Mouse (Mus musculus) thymus, adult 18-20 months (tissue): Measurements from ENCODE around the gene Ess2.
A peak's percentile ranks its signal among the peaks of the same experiment; 100 is the strongest.

Source experiments
- DNase-seq, 2 experiments: peaks; one replicate each; pipeline ENCODE4 v3.0.0; 2022; ENCODE audit warnings: mixed read lengths in 2 of 2

Gene Ess2

DNA sequence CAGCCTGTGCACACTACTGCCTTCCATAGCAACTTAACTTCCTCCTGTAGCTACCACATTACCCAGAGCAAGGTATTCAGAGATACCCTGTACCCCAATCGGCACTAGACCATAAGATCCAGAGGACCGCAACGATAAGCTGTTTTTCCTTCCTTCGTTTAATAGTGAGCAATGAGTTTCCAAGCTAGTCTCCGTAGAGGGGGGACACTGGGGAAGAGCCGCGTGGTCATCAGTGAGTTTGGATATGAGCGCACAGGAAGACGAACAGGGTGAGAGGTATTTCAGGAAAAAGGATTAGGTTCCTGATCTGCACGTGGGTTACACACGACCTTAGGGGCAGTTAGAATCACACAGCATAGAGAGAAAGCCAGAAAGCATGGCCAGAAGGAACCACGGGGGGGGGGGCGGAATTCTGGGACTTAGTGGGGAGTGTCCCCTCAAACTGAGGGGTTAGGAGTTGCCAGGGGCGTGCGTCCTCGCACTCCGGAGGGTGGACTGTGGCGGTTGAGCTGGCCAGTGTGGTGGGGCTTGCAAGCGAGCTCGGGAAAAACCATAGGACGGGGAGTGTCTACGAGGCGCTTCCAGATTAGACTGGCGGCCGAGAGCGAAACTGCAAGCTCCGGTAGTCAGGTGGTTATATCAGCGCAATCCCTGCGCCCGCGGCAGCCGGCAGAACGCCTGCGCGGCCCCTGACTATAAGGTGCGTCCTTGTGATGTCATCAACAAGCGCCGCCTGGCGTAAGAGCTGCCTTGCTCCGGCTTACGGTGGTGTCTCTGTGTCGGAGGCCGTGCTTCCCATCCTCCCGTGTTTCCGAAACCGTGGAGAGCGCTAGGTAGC is 10.4 kb upstream of the Ess2 start:
- DNase-seq = peak; percentile 88 to 91

DNA sequence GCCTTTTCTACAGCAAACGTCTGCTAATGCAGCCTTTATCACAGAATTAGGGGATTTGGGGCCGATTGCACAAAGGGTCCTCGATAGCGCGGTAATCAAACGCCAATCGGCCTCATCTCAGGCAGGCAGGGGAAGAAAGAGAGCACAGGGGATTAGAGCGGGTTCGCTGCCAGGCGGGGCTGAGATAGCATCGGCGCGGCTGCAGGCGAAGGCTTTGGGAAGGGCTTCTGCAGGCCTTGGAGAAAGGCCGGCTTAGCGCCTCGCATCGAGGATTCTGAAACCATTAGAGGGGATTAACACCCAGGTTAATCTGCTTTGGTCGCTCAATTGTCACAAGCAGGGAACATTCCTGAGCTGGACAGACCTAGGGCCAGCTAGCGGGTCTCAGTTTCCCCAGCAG is 9.4 kb upstream of the Ess2 start:
- no peak for DNase-seq

DNA sequence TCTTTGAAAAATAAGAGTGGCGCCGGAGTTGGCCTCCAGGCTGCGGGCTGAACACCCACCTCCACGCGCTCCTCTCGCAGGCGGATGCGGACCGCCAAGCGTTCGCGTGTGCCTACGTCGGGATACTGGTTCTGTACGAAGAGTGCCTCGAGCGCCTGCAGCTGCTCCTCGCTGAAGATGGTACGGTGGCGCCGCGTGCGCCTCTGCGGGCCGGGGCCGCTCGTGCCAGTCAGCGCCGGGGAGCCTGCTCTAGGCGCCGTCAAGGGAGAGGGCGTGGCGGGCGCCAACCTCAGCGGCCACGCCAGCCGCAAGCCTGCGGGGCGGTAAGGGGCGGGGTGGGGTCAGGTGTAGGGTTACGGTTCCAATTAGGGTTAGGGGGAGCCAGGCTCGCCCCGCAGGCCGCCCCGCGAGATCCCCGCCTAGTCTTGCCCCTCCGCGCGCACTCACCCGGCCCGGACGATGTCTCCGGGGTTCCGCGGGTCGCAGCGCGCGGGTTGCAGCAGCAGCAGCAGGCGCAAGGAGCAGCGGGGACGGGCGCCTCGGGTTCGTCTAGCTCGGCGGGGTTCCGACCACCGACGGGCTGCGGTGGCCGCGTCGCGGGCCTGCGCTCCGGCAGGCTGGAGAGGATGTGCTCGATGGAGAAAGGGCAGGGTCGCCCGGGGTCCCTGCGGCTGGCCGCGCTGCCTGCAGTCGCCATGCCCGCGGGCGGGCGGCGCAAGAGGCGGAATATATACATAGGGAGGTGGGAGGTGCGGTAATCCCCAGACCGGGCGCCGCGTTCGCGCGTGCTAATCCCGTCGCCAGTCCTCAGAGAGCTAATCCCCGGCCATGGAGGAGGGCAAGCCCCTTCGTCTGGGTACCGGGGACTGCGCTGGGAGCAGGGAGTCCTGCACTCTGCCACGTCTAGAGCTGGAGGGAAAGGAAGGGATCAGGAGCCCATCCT is 3.4 kb upstream of the Ess2 start, which contains the start of gene Gsc2:
Gsc2 (minus strand) TSS at position 753 of the 943 bp plus-strand sequence.
- no peak for DNase-seq

DNA sequence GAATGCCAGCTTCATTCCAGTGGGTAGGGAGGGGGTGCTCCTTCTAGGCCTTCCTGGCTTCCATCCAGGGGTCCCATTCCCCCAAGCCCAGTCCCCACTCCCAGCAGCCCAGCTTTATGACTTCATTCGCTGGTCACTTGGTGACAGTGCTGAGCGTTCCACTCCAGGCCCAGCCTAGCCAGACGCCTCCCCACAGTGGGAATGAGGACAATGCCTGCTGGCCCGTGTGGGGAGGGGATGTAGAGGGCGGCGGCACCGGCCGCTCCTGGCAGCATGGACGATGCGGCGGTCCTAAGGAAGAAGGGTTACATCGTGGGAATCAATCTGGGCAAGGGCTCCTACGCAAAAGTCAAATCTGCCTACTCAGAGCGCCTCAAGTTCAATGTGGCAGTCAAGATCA is 12.7 kb downstream of the Ess2 start, which contains the start of the genes Dgcr2 and Tssk2:
Dgcr2 (minus strand) TSS at position 101 of the 400 bp plus-strand sequence.
Tssk2 (plus strand) TSS at position 176 of the 400 bp plus-strand sequence.
- DNase-seq = no peak

DNA sequence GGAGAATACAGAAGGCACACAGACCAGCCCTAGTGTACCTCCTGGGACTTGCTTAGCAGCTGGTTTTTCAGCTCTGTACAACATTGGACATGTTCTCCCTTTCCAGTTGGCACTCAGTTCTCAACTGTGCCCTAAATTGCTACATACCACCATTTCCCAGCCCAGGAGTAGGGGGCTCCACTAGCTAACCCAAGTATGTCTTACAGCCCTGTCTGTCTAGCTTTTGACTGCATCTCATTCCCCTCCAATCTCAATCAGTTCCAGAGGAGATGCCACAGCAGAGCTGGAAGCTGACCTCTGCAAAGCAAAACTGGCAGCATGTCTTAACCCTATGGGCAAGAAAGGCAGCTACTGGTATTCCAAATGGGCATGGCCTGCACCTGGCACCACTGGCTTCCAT is 15.1 kb downstream of the Ess2 start:
- no peak for DNase-seq

DNA sequence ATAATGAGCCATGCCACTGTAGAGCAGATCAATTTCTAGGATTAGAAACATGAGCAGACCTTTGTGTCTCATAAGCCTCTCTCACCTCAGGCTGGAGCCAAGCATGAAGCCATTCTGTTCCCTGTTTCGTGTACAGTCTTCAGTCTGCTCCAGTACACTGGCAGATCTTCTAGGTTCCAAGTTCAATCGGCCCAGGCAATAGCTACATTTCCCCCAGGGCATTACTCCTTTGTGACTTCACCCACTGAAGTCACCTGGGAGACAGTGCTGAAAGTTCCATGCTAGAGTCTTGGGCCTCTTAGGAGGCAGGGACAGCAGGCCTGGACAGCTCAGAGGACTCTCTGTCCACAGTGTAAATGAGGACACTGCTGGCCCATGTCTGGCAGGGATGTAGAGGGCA is 17.2 kb downstream of the Ess2 start, which contains the start of gene Tssk1:
Tssk1 (plus strand) TSS at position 301 of the 400 bp plus-strand sequence.
- no peak for DNase-seq

DNA sequence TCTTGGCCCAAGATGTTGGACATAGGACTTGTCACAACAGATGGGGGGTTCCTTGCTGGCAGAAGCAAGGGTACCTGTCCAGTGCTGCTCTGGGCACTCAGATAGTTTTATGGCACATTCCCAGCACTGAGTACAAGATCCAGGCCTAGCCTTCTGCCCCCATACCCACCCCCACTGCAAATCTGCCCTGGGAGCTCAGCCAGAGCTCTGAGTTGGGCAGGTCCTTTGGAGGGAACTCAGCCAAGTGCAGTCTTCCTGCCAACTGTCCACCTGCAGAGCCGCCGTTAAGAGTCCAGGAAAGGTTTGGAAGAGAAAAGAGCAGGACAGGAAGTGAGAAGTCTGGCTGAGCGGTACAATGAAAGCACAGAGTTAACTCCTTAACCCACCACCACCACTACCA is 18.5 kb downstream of the Ess2 start:
- no peak for DNase-seq

DNA sequence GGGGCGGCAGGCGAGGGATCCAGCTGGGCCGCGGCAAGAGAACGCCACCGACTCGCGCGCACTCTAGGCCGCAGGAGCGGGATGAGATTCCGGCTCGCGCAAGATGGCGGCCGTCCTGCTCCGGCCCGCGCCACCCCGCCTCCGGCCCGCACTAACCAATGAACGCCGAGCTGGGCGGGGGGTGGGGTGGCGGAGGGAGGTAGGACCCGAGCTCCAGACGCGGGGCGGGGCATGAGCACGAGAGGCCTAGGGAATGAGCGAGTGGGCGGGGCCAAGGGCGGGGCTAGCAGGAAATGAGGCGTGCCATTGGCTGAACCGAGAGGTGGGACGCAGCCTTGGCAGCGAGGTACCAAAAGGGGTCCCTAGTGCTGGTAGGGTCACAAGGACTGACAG is 19.6 kb downstream of the Ess2 start, which contains the start of gene Gm20518:
Gm20518 (minus strand) TSS at position 105 of the 393 bp plus-strand sequence.
- DNase-seq = peak; percentile 98

DNA sequence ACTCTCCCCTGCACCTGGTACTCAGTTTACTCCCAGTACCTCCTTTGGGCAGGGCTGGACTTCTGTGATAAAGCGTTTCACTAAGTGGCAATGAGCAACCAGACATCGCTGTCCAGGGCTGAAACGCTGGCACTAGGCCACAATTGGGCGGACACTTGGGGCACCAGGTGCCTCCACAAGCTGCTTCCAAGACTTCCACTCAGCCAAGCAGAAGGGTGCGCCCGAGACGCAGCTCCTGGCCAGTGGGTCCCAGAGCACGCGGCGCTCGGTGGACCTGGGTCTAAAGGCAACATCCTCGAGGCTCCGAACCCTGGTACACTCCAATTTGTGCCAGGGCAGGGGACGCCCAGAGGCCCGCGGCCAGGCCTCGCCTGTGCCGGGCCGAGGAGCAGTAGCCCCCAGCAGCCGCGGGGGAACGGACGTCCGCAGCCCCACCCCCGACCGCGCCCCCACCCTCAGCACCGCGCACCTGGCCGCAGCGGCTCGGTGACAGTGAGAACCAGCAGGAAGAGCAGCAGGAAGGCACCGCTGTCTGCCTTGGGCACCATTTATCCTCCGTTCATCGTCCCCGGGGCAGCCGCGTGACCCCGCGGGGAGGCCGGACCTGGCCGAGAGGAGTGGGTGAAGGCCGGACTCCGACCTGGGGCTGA is 20.1 kb downstream of the Ess2 start:
- peak; percentile 34 to 39 for DNase-seq

DNA sequence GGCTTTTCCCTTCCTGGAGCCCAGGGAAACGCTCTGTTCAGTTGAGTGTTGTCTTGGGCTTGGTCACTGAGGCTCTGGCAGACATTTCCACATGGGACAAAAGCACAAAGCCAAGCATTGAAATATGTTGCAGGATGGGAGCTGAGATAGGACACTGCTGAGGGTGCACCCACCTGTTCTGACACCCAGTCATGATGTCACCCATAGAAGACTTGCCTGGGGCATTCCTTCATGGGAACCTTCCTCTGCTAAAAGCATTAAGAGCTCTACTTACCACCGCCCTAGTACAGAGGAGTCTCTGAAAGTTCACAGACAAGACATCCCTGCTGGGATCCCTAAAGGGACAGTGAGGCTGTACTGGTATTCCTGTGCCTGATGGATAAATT is 20.8 kb downstream of the Ess2 start:
- no peak for DNase-seq

DNA sequence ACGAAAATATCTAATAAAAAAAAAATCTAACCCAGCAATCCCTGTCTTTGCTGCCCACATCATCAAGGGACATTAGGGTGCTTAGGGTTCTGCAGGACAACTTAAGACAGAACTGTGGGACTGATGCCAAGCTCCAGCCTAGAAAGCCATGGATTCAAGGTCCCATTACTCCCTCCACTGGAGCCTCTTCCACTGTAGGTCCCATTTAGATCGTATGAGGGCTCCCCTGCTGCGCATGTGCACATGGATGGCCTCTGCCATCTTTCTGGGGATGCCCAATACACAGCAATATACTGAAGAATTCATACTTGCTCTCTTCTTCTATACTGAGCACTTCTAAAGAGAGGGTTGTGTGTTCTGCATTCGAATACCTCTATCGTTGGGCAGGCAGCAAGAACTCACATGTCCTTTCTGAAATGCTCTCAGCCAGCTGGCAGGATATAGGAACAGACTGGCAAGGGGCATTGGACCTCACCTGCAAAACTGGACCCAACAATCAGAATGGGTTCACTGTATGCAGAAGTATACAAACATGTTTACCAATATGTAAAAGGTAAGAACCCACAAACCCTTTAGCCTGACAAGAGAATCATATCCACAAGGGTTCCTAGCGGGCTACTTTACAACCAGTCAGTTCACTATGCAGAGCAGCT is 21.3 kb downstream of the Ess2 start:
- DNase-seq = no peak

DNA sequence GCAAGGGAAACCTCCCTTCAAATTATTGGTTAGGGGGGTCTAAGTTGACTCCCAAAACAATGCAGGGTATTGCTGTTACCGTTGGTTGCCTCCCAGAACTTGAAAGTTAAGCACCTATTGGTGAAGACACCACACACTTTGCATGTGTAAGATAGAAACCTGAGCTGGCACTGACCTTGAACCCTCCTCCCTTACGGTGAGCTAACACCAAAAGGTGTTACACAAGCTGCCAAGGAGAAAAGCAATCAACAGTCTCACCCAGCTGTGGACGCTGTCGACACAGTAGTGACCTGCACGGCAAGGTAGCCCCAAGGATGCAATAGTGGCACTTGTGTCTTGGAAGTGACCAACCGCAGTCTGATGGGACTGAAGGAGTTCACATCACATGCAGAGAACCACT is 27.0 kb downstream of the Ess2 start:
- DNase-seq = no peak

DNA sequence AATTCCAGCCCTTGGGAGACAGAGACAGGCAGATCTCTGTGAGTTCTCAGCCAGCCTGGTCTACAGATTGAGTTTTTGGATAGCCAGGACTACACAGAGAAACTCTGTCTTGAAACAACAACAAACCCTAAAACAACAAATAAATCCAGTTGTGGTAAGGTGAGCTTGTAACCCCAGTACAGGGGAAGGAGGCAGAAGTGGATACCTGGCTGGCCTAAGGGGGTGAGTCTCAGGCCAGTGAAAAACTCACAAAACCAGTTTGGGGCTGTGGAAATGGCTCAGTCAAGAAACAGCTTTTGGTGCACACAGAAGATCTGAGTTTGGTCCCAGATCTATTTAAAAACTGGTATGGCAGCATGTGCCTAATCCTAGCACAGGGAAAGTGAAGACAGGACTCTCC is 29.0 kb downstream of the Ess2 start:
- no peak for DNase-seq

DNA sequence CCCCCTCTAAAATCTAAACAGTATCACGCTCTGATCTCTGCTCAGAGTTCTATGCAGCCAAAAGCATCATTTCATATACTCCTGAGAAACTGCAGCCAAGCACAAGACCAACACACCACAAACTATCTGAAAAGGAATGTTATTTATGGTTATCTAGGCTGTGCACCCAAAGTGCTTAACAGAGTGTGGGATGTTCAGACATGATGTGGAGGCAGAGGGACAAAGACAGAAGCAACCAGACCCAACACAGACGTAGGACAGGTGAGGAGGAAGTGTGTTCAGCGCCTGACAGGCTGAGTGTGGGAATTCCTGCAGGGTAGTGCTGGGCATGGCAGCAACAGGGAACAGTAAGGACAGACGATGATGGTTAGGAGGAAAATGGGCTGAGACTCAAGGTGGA is 31.6 kb downstream of the Ess2 start:
- DNase-seq = no peak

DNA sequence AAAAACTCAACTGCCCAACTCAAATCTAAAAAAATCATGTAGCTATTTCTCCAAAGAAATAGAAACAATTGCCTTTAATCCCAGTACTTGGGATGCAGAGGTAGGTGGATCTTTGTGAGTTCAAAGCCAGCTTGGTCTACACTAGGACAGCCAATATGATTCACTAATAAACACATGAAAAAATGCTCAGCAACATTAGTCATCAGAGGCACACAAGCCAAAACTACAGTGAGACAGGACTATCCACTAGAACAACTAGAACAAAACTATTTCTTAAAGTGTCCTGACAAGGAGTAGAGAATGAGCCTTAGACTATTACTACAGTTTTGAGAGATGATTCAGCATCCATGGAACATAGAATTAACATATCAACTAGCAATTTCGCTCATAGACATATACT is 35.1 kb downstream of the Ess2 start:
- DNase-seq = no peak

DNA sequence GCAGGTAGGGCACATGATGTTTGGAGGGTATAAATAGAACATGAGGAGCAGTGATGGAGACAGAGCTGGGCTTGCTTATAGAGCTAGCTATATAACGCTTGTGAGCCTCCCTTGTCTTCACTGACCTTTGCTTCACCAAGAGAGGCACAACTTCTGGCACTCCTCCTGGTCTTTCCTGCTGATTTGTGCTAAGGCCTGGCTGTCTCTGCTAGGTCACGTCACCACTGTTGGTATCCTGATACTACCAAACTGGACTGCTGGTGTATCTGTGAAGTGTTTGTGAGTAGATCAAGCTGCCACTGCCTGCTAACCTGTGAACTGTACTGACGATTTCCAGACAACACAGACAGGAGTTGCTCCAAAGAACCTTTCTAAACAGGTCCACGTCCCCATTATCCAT is 36.0 kb downstream of the Ess2 start:
- no peak for DNase-seq

DNA sequence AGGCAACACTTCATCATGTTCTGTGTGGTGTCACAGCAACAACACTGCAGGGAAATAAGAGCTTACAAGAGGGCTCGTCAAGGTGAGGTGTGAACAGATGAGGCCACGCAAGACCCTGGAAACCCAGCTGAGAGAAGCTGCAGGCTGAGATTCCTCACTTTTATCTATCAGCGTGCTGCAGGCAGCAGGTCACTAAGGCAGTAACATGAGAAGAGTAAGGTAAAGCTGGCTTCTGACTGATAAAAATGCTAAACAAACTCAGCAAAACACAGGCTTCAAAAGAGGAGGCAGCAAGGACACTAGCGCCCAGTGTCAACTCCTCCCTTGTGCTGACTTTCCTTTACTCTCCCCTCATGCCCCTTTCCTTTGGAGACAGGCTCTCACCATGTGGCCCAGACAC is 38.2 kb downstream of the Ess2 start:
- DNase-seq = no peak

DNA sequence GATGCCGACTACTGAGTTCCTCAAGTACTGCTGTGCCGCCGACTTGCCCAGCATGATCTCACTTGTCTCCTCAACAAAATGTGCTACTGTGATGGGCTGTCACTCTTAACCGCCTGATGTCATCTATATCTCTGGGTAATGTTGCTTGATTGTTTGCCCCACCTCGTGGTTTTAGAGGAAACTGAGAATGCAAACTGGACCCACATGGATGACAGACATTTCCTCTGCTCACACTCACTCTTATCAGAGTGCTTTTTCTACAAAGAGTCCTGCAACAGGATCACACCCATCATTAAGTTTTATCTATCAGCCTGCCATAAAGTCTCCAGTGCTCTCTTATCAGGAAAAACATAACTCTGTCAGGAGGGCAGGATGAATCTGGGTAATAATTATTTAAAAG is 39.9 kb downstream of the Ess2 start:
- no peak for DNase-seq

DNA sequence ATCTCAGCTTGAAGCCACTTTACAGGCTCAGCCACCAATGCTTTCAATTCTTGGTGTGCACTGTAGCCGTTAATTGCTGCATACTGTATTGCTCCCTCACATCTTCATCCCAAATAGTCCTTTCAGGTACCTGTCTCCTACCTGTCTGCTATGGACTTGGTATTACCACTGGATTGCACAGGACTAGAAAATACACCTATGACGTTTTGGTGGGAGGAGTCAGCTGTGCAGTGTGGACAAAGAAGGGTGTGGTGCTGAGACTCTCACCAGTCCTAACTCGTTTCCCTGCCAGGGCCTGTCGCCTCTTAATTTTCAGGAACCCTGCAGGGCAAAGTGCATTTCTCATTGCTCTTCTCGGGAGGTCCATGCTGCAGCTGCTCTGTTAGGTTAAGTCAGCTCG is 45.4 kb downstream of the Ess2 start:
- DNase-seq = no peak

DNA sequence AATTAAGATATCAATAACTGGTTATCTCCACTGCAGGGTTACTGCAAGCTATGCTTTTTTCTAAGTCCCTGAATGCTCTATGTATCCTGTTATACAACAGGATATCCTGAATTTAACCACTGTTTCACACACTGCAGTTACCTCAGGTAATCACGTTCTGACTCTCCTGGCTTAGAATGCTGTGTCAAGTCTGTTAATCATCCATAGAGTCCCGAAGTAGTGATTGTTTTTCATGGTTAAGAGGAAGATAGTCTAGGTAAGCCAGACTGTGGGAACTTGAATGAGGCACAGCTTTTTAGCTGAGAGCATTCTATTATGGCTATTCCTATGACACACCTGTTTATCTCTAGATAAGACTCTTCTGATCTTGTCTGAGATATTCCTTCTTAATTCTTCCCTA is 45.9 kb downstream of the Ess2 start:
- no peak for DNase-seq

DNA sequence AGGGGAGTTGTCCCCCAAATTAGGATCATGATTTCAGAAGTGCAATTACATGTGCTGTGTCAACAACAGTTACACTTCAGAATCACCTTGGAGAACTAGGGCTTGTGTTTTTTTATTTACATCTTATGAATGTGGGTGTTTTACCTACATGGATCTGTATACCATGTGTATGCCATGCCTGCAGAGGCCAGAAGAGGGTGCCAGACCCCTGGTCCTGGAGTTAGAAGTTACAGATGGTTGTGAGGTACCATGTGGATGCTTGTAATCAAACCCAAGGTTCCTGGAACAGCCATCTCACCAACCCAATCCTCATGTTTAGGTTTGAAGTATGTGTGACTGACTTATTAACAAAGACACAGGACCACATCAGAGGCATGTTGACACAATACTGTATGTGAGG is 52.6 kb downstream of the Ess2 start:
- DNase-seq = no peak

DNA sequence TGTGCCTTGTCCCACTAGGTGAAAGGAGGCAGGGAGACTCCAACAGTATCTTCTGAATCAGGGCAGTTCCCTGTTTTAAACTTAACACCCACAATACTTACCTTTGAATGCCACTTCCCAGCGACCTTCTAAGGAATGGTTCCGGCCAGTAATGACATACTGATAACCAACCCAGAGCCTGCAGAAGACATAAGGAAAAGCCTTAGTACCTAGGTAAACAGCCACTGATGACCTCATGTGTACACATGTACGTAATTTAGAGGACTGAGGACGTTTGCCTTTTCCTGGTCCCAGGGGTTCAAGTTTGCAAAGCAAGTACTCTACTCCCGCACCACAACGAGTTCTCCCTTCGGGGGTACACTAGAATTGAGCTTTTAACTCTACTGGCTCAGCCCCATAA is 54.0 kb downstream of the Ess2 start:
- no peak for DNase-seq
